Mouse (Mus musculus): ENCODE results near the gene Tjp3.

Gene Tjp3

DNA sequence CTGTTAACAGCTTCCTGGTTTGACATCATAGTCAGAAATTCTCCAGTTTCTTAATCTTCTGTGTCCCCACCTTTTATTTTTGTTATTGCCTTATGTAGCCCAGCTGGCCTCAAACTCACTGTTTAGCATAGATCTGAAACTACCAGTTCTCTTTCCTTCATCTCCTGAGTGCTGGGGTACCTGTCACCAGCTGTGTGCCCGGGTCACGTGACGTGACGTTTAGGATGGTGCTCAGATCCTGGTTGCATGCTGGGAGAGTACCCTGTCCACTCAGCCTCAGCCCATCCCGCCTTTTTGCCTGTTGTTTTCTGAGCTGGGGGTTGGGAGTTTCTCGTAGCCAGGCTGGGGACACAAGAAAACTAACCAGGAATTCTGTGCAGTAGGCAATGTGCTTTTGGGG is 5.9 kb upstream of the Tjp3 start:
- no peak for DNase-seq

DNA sequence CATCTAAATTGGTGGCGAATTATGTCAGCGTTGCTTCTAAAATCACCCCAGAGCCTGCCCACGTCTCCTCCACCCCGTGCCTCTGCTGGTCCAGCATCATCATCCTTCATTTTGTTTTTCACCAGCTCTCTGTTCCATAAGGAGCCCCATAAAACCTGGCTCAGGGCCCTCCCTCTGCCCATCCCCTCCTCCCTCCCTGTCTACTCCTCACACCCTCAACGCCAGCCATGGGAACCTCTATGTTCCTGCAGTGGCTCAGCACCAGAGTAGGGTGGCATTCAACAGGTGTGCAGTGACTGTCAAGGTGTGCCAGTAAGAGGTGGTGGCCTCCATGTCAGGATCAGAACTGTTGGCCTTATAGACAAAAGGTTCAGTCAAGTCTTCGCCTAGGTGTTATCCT is 3.8 kb upstream of the Tjp3 start:
- peak; percentile 79 for DNase-seq

- no peak for DNase-seq
Observed at GRCm38 (mm10) chr10:81294442-81294841, 3.1 kb upstream of the Tjp3 start.

- DNase-seq = no peak
Observed at GRCm38 (mm10) chr10:81293334-81294030, 2.1 kb upstream of the Tjp3 start.

DNA sequence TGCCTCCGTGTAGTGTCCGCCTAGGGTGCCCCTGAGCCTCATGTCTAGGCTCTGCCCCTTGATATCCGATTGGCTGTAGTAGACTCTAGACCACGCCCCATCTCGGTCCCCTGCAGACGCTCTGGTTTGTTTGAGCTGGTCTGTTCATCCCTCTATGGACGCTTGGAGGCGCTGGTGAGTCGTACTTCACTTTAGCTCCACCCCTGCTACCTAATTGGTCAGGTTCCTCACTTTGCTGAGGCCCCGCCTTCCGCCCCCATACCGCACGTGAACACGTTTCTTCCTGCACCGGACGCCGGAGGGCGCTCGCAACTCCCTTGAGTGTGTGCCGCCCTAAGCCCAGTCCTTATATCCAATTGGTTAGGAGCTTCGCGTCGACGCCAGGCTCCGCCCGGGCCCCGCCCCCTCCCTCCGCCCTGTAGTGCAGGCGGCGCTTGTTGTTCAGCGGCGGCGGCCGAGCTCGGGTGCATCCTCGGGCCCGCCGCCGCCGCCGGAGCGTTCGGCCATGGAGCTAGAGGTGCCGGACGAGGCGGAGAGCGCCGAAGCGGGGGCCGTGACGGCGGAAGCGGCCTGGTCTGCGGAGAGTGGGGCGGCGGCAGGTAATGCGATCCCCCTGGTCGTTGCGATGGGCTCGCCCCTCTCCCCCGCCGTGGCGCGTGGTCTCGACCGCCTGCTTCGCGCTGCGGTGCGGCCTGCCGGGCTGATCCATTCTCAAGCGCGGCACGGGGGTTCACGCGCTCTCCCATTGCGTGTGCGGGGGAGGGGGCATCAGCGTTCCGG is 1.4 kb upstream of the Tjp3 start, which contains the start of gene Pip5k1c:
TSS of gene Pip5k1c (plus strand) at position 410 of the 780 bp plus-strand sequence.
- peak; percentile 100 for DNase-seq

GRCm38 (mm10) chr10:81290698-81291460 is 502 bp downstream of the Tjp3 start:
- no peak for DNase-seq

GRCm38 (mm10) chr10:81289811-81290210 is 1.6 kb downstream of the Tjp3 start:
- DNase-seq = no peak

GRCm38 (mm10) chr10:81289278-81289677 is 2.1 kb downstream of the Tjp3 start:
- DNase-seq = peak; percentile 57

- no peak for DNase-seq
Observed at GRCm38 (mm10) chr10:81288601-81289000, 2.8 kb downstream of the Tjp3 start.

GRCm38 (mm10) chr10:81287513-81288157 is 3.7 kb downstream of the Tjp3 start:
- DNase-seq = no peak

GRCm38 (mm10) chr10:81286586-81286985 is 4.8 kb downstream of the Tjp3 start:
- no peak for DNase-seq

DNA sequence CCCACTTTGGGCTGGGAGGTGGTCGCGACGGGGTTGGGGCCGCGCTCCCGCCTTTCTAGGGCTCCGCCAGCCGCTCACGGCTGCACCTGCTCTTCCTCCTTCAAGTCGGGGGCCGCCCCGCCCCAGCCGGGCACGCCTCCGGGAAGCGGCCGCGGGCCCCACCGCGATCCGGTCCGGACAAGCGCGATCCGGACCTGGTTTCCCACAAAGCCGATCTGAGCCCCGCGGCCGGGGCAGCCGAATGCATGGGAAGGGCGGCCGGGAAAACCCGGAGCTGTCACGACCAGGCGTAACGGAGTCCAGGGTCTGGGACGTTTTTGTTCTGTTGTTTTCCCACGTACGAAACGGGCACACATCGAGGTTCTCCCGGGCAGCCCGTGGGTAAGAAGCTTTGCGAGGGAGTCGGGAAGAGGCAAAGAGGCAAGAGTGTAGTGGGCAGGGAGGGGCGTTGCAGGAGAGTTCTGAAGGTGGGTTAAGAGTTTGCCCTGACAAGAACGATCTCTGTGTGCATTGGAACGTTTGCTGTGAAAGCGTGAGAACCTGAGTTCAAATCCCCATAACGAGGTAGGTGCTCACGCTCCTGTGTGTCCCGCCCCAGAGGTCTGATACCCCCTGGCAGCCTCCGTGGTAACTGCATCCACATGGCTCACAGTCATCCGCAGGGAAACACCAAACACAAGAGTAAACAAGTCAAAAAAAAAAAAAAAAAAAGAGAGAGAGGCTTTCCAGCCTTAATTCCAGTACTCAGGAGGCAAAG is 5.5 kb downstream of the Tjp3 start:
- peak; percentile 84 for DNase-seq

GRCm38 (mm10) chr10:81284719-81285118 is 6.7 kb downstream of the Tjp3 start:
- DNase-seq = no peak

- no peak for DNase-seq
Observed at GRCm38 (mm10) chr10:81284189-81284588, 7.2 kb downstream of the Tjp3 start.

DNA sequence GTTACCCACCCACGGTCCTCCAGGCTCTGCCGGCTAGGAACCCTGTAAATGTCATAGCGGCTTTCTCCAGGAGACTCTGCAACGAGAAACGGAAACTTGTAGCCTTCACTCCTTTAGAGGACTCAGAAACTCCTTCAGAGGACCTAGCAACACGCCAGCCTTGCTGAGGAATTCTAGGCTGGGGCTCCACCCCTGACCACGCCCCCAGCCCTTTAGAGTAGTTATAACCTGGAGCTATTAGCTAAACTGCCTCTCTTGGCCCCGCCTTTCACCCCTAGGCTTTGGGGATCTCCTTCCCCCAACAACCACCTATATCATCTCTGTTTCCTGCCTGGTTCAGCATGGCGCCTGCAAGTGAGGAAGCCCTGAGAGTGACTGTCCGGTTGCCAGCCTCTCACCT is 11.9 kb downstream of the Tjp3 start:
- DNase-seq = no peak

DNA sequence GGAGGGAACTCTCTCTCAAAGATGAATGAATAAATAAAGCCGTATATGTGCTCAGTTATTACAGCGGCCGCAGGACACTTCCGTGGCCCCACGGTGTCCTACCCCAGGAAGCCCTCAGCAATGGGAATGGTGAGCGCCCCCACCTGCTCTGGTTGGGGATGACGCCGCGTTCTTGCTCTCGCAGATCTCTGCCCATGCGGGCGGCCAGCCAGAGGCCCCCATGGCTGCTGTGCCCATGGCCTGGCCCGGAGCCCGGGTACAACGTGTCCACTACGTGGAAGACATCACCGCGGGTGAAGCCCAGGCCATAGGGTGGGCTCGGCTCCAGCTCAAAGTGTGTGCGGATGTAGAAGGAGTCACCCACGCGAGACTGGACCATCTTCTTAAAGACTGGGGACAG is 13.7 kb downstream of the Tjp3 start:
- DNase-seq = no peak

DNA sequence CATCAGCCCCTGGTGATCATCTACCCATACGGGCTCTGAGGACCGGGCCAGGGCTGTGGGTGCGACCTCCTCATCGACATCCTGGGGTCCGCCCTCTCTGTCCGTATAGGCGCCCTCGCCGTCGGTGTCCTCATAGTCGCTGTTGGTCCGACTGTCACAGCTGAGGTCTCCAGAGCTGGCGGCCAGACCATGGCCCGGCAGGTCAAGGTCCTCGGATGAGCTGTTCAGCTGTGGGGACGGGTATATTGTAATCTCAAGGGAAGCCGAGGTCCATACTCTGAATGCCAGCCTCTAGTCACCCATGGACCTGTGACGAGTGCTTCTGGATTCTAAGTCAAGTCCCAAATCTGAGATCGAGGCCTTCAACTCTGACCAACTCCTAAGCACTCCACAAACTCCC is 17.5 kb downstream of the Tjp3 start:
- DNase-seq = no peak

- no peak for DNase-seq
Observed at GRCm38 (mm10) chr10:81272356-81272755, 19.0 kb downstream of the Tjp3 start.

GRCm38 (mm10) chr10:81268643-81269412 is 22.6 kb downstream of the Tjp3 start:
- no peak for DNase-seq

GRCm38 (mm10) chr10:81268056-81268455 is 23.3 kb downstream of the Tjp3 start:
- peak; percentile 91 for DNase-seq

Data from right cerebral cortex, adult 18-20 months (tissue).